Mouse (Mus musculus): ENCODE measurements around the gene Xylb.

- no peak for TF ChIP-seq CTCF (IDR thresholded peaks at IDR 0.05; ENCODE audit: low read depth, low read length)
- no peak for TF ChIP-seq POLR2A (IDR thresholded peaks at IDR 0.05; ENCODE audit: extremely low read depth, insufficient read depth, low read length)
These were observed 6.0 kb downstream of the Xylb start for GRCm38 (mm10) chr9:119363229-119363628.

All from liver, adult 2 months (tissue).